Mouse (Mus musculus) adrenal gland, adult (tissue): ENCODE results near the gene Olfr1097.

Experiments
- DNase-seq, 2 experiments: peaks; one replicate each; pipeline ENCODE4 v3.0.0; 2022 to 2023; ENCODE audit warnings: low spot score in 1 of 2; ENCODE audit not compliant: inconsistent age in 2 of 2

Olfr1097 gene

DNA sequence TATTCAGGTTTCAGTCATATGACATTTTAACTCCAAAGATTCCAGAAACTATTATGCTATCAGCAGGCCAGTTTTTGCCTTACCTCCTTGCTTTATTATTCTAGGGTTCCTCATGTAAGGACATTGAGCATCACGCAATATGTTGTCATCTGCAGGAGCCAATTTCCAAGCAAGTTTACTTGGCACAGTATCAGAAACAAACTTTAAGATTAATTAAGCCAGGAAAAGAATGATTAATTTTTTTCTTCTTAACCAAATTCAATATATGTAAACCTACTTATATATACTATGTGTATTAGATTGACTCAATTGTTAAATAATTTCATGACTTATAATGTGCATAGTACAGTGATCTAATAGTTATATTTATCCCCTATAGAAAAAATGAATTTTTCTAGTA is at the start of gene Olfr1097:
Gene Olfr1097 (minus strand): TSS at position 101 of the 400 bp plus-strand sequence.
- DNase-seq, result no peak

DNA sequence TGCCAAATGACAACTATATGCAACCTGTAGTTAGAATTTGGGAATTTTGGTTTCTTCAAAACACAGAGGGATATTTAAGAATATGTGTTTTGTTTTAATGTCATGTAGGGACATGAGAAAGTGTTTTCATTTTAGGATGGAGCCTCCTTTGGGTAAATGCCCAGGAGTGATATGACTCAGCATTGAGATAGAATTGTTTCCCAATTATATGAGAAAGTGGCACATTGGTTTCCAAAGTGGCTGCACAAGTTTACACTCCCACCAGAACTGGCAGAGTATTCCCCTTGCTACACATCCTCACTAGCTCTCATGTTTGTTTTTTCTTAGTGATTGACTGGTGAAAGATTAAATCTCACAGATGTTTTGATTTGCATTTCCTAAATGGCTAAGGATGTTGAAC is 34.5 kb upstream of the Olfr1097 start:
- DNase-seq, result no peak

DNA sequence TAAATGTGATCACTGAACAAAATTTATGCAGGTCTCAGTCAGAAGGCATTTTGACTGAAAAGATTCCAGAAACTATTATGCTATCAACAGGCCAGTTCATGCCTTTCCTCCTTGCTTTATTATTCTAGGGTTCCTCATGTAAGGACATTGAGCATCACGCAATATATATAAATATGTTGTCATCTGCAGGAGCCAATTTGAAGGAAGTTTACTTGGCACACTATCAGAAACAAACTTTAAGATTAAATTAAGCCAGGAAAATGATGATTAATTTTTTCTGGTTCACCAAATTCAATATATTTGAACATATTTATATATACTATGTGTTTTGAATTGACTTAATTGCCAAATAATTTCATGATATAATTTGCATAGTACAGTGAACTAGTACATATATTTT is 32.4 kb upstream of the Olfr1097 start, which contains the start of gene Olfr1098:
Gene Olfr1098 (minus strand): TSS at position 101 of the 400 bp plus-strand sequence.
- no peak for DNase-seq

DNA sequence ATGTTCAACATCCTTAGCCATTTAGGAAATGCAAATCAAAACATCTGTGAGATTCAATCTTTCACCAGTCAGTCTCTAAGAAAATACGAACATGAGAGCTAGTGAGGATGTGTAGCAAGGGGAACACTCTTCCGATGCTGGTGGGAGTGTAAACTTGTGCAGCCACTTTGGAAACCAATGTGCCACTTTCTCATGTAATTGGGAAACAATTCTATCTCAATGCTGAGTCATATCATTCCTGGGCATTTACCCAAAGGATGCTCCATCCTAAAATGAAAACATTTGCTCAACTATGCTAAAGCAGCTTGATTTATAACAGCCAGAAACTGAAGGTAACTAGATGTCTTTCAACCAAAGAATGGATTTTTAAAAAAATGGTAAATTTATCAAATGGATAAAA is 13.6 kb upstream of the Olfr1097 start:
- DNase-seq, result no peak

DNA sequence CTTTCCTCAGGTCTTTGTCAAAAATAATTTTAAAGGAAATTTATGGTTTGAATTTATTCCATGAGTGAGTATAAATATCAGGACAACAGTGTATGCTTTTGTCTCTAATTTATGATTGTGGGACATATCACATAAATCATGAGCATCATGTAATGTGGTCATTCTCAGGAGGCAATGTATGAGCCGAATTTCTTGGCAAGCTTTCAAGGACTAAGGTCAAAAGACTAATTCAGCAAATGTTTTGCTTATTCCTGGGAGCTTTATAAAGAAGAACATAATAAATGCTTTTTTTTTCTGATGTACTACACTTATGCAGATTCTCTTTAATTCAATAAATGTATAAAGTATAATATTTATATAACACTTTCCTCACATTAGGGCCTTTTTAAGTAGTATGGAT is 17.3 kb downstream of the Olfr1097 start, which contains the start of gene Gm13723:
Gene Gm13723 (minus strand): TSS at position 101 of the 400 bp plus-strand sequence.
- DNase-seq, result no peak

DNA sequence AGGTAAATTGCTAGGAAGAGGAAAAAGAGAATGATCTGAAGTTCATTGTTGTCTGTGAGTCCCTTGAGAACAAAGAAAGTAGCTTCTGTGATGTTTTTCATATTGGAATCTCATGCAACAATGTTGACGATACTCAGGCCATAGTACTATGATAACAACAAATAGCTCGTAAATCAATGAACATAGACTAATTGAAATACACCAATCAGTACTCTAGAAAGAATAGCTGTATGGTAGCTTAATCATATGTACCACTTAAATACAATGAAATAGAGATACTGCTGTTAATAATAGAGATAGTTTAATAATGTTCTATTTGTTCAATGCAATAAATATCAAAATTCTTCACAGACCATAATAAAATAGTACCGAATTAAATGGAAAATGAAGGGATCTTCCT is 40.4 kb downstream of the Olfr1097 start, which contains the start of gene Olfr1095:
Gene Olfr1095 (minus strand): TSS at position 101 of the 400 bp plus-strand sequence.
- no peak for DNase-seq
